Mouse (Mus musculus) spleen, adult 2 months (tissue): ENCODE data around the gene Aff3.

ENCODE experiments used
- CTCF ChIP-seq: fragments of 200-500 bp; IDR thresholded peaks from 2 replicates; pipeline ENCODE4 v1.5.1; 2011; ENCODE audit warnings: mild to moderate bottlenecking, inconsistent platforms; ENCODE audit not compliant: insufficient read depth, insufficient read length, insufficient replicate concordance; ENCODE audit errors: extremely low read depth
- POLR2A ChIP-seq: fragments of 200-500 bp; IDR thresholded peaks from 2 replicates; pipeline ENCODE4 v1.6.1; 2011; ENCODE audit warnings: low read depth, low read length, inconsistent platforms

GRCm38 (mm10) chr1:38294336-38294695 is 370.4 kb downstream of the Aff3 start:
- TF ChIP-seq POLR2A, result no peak
- TF ChIP-seq CTCF, result no peak
